ENCODE assay signal across 8 mouse cellular contexts in the genomic region with DNA sequence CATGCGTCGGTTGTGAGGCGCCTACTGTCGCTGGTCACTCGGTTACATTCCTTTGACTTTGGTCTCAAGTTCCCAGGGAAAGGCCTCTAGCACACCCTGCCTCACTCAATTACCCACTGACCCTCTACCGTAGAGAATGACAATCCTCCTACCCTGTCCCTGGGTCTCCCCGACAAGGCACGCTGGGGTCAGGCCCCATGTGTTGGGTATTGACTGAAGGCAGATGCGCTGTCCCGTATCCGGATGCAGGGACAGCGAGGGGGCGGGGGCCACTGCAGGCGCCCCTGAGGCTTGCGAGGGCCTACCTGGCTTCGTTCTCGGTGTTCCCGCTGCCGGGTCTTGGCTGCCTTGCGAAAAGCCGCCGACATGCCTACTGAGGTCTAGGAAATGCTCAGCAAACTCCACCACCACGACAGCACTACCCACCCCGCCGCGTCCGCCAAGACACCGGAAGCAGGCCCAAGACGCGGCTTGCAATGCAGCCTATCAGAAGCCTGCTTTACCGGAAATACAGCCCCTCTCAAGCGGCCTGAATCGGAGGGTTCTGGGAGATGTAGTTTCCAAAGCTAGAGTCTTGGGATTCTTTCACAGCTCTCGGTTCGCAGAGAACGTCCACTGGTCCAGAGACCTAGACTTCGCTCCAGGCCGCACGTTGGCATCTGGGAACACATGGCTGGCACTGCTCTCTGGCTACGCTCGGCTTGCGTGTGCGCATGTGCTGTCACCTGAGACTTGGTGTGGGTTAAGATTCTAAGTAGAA. TPM values are rescaled to one million over a fixed set of nuclear protein-coding genes. Genes with fewer than 3 reads are reported as not detected.
DNase-seq lines count a peak whose midpoint lies in the region; ATAC-seq and TF ChIP-seq lines count a peak whose summit lies in the region.

A gene (minus strand): TSS at position 466 of the 760 bp plus-strand sequence.

- peak within 1 kb of the TSS; percentile 92 for H3K4me3 ChIP-seq in brown adipose tissue, adult 24 weeks (ENCODE audit: insufficient read depth, low read depth, low read length)
- H3K4me3 ChIP-seq in heart, embryonic 13.5 days = peak within 1 kb of the TSS; percentile 79
- peak within 1 kb of the TSS; percentile 90 for H3K4me3 ChIP-seq in liver, embryonic 11.5 days (ENCODE audit: low read depth, low read length)
- peak within 1 kb of the TSS; percentile 78 for H3K4me3 ChIP-seq in myocyte
- peak within 1 kb of the TSS; percentile 66 for H3K4me3 ChIP-seq in stomach, embryonic 14.5 days (ENCODE audit: low read depth, low read length)

- H3K79me2 ChIP-seq in myocyte (ENCODE audit: control insufficient read depth, insufficient read depth) = peaks cover 45% of the 10 kb centered on the region

- H3K27me3 ChIP-seq in heart, embryonic 13.5 days (replicated peaks) = peaks cover 13% of the 10 kb centered on the region
- H3K27me3 ChIP-seq in liver, embryonic 11.5 days (replicated peaks; ENCODE audit: control insufficient read depth, insufficient read depth, low read length) = no peaks in the 10 kb centered on the region
- H3K27me3 ChIP-seq in myocyte (ENCODE audit: control insufficient read depth, insufficient read depth, insufficient read length) = no peaks in the 10 kb centered on the region
- H3K27me3 ChIP-seq in stomach, embryonic 14.5 days (ENCODE audit: control insufficient read depth, insufficient read depth, low read length) = no peaks in the 10 kb centered on the region

- peak; percentile 77 to 80 for DNase-seq in CD8-positive naive resting alpha-beta T cell, adult 2 months (ENCODE audit: low read depth in 2 of 2, low spot score in 2 of 2)
- peak; percentile 90 for DNase-seq in kidney, postnatal 10 days
- DNase-seq in liver, embryonic 11.5 days (ENCODE audit: low spot score) = peak; percentile 86

- ATAC-seq in erythroid progenitor cell, adult 5-6 weeks (replicated peaks; ENCODE audit: low FRiP score, poor library complexity, severe bottlenecking) = peak; percentile 99
- ATAC-seq in heart, embryonic 13.5 days (ENCODE audit: extremely low read depth, insufficient number of reproducible peaks, low FRiP score, low TSS enrichment) = peak; percentile 89
- ATAC-seq in liver, embryonic 11.5 days (replicated peaks; ENCODE audit: low FRiP score) = peak; percentile 94
- peak; percentile 92 for ATAC-seq in stomach, embryonic 14.5 days (ENCODE audit: insufficient number of reproducible peaks, insufficient read depth, low FRiP score, low read depth)

- no peaks in the 10 kb centered on the region for H3K9me3 ChIP-seq in heart, embryonic 13.5 days
- H3K9me3 ChIP-seq in liver, embryonic 11.5 days (ENCODE audit: control insufficient read depth, low read length) = no peaks in the 10 kb centered on the region
- H3K9me3 ChIP-seq in stomach, embryonic 14.5 days (ENCODE audit: control insufficient read depth, low read depth, low read length) = no peaks in the 10 kb centered on the region

- peak within 1 kb of the TSS; percentile 92 for H3K9ac ChIP-seq in heart, embryonic 13.5 days
- peak within 1 kb of the TSS; percentile 90 for H3K9ac ChIP-seq in liver, embryonic 11.5 days (ENCODE audit: low read depth, low read length)
- H3K9ac ChIP-seq in stomach, embryonic 14.5 days (replicated peaks; ENCODE audit: low read depth, low read length) = peak within 1 kb of the TSS; percentile 71

- peak within 1 kb of the TSS; percentile 41 for H3ac ChIP-seq in myocyte (ENCODE audit: control insufficient read depth, insufficient read length)

- no peaks in the 10 kb centered on the region for H3K4me1 ChIP-seq in brown adipose tissue, adult 24 weeks (ENCODE audit: control insufficient read depth, insufficient read depth, insufficient read length, low read length)
- H3K4me1 ChIP-seq in heart, embryonic 13.5 days = peaks cover 26% of the 10 kb centered on the region
- peaks cover 20% of the 10 kb centered on the region for H3K4me1 ChIP-seq in liver, embryonic 11.5 days (replicated peaks; ENCODE audit: control insufficient read depth, insufficient read depth, low read length)
- peaks cover 8% of the 10 kb centered on the region; the same call in 1 of the 2 replicates for H3K4me1 ChIP-seq in stomach, embryonic 14.5 days (ENCODE audit: control insufficient read depth, insufficient read depth, low read length)

- H3K36me3 ChIP-seq in heart, embryonic 13.5 days = peaks cover 15% of the 10 kb centered on the region; the same call in 1 of the 2 replicates
- peaks cover 3% of the 10 kb centered on the region; the same call in 1 of the 2 replicates for H3K36me3 ChIP-seq in liver, embryonic 11.5 days (ENCODE audit: control insufficient read depth, insufficient read depth, low read length)
- H3K36me3 ChIP-seq in myocyte (ENCODE audit: control insufficient read depth, insufficient read depth) = no peaks in the 10 kb centered on the region
- H3K36me3 ChIP-seq in stomach, embryonic 14.5 days (ENCODE audit: control insufficient read depth, insufficient read depth, low read length) = no peaks in the 10 kb centered on the region

- peak within 1 kb of the TSS; percentile 80 for H3K27ac ChIP-seq in brown adipose tissue, adult 24 weeks (replicated peaks; ENCODE audit: low read depth, low read length)
- H3K27ac ChIP-seq in heart, embryonic 13.5 days (replicated peaks) = peak within 1 kb of the TSS; percentile 74
- peak within 1 kb of the TSS; percentile 43; the same call in 1 of the 2 replicates for H3K27ac ChIP-seq in liver, embryonic 11.5 days (ENCODE audit: low read depth, low read length)
- peak within 1 kb of the TSS; percentile 68 for H3K27ac ChIP-seq in stomach, embryonic 14.5 days (ENCODE audit: low read length)

- TF ChIP-seq POLR2A in myocyte (IDR thresholded peaks at IDR 0.05; ENCODE audit: insufficient read length, low read depth) = peak; percentile 68

- H3K4me2 ChIP-seq in heart, embryonic 13.5 days = peak within 1 kb of the TSS; percentile 86
- H3K4me2 ChIP-seq in liver, embryonic 11.5 days = peak within 1 kb of the TSS; percentile 94
- H3K4me2 ChIP-seq in myocyte (ENCODE audit: low read depth) = peak within 1 kb of the TSS; percentile 90
- peak within 1 kb of the TSS; percentile 57 for H3K4me2 ChIP-seq in stomach, embryonic 14.5 days (replicated peaks; ENCODE audit: low read depth, low read length)

- WGBS in heart, embryonic 13.5 days = 1% methylated on average over 43 of the region's 43 CpGs
- WGBS in liver, embryonic 11.5 days = under 1% methylated on average over 43 of the region's 43 CpGs
- 1% methylated on average over 43 of the region's 43 CpGs for WGBS in stomach, embryonic 14.5 days

TF ChIP-seq in myocyte, 11 proteins besides CTCF, POLR2A, EP300 and RAD21:
- TF ChIP-seq MYOD1 (IDR thresholded peaks at IDR 0.05; ENCODE audit: control insufficient read depth in 1 of 3, insufficient read length in 2 of 3, low read depth in 2 of 3) (peak in 1 of 3 experiments; percentile 37), REST (IDR thresholded peaks at IDR 0.05; ENCODE audit: insufficient read depth, insufficient read length) (no peak), SRF (IDR thresholded peaks at IDR 0.05; ENCODE audit: control insufficient read depth, insufficient read length, low read depth) (no peak), USF1 (IDR thresholded peaks at IDR 0.05; ENCODE audit: low read depth) (no peak), TCF12 (IDR thresholded peaks at IDR 0.05; ENCODE audit: insufficient read depth, poor library complexity, severe bottlenecking) (no peak), CEBPB (IDR thresholded peaks at IDR 0.05; ENCODE audit: insufficient read depth, poor library complexity, severe bottlenecking) (no peak), MAX (IDR thresholded peaks at IDR 0.05; ENCODE audit: low read depth) (peak; percentile 43), E2F4 (IDR thresholded peaks at IDR 0.05; ENCODE audit: insufficient read depth) (no peak), POLR2AphosphoS2 (IDR thresholded peaks at IDR 0.05; ENCODE audit: insufficient read length, low read depth) (peak; percentile 74), TCF3 (IDR thresholded peaks at IDR 0.05; ENCODE audit: insufficient read length, low read depth) (no peak), MYOG (IDR thresholded peaks at IDR 0.05; ENCODE audit: control insufficient read depth in 1 of 3, insufficient read depth in 1 of 3, insufficient read length in 2 of 3, low read depth in 2 of 3) (peak in 2 of 3 experiments; percentile 25 to 39)
TF ChIP-seq in myocyte: peak in this region for 4.

RNA-seq across cellular contexts. Expression of the gene that starts here (rescaled TPM):
- 20.9 and 27.6 TPM in 2 replicates for polyA plus RNA-seq in brown adipose tissue, adult 24 weeks (2012; ENCODE audit: insufficient read depth, insufficient read length, missing spikeins)
- total RNA-seq in erythroid progenitor cell, adult 5-6 weeks (2015; ENCODE audit: low replicate concordance) = 10.5 and 24.7 TPM in 2 replicates
- total RNA-seq in erythroid progenitor cell, adult 5-6 weeks (2017; ENCODE audit: low replicate concordance) = 9.0 and 11.4 TPM in 2 replicates
- 48.9 and 50.6 TPM in 2 replicates for polyA plus RNA-seq in heart, embryonic 13.5 days (2015; fragmentation: Nextera tagmentation; extraction: Ambion mirVana)
- polyA plus RNA-seq in liver, embryonic 11.5 days (2014; fragmentation: Nextera tagmentation; extraction: Ambion mirVana) = 73.3 and 80.5 TPM in 2 replicates
- 36.2 TPM for polyA plus RNA-seq in myocyte (2012; fragmentation: generic; extraction: Trizol)
- 73.9 and 74.2 TPM in 2 replicates for polyA plus RNA-seq in stomach, embryonic 14.5 days (2014; fragmentation: Nextera tagmentation; extraction: Ambion mirVana)

Comparison
In these comparisons a context has a peak if more than half of its experiments do, and no peak if none do; other contexts are left out.
1. Peak in every context shown above with its lines: DNase-seq, ATAC-seq, H3K4me3 ChIP-seq and H3K27ac ChIP-seq.